Comparison of ENCODE assay signal across 8 mouse cellular contexts in genomic region chr16:58303555-58303954, GRCm38 (mm10).
DNase-seq lines count a peak whose midpoint lies in the region; ATAC-seq and TF ChIP-seq lines count a peak whose summit lies in the region.

No protein-coding gene starts in this region.

- no peaks in the 10 kb centered on the region for H3K9me3 ChIP-seq in forebrain, embryonic 14.5 days (replicated peaks; ENCODE audit: control insufficient read depth, low read length)
- H3K9me3 ChIP-seq in forebrain, postnatal 0 days (ENCODE audit: low read length) = 0 out of 2 replicates have a peak, but pooled peaks cover 5% of the 10 kb centered on the region
- H3K9me3 ChIP-seq in forebrain, embryonic 13.5 days (replicated peaks) = no peaks in the 10 kb centered on the region

- H3K36me3 ChIP-seq in forebrain, embryonic 14.5 days (ENCODE audit: control insufficient read depth, insufficient read depth, low read length) = no peaks in the 10 kb centered on the region
- no peaks in the 10 kb centered on the region for H3K36me3 ChIP-seq in forebrain, postnatal 0 days (ENCODE audit: insufficient read depth)
- H3K36me3 ChIP-seq in forebrain, embryonic 13.5 days (ENCODE audit: poor library complexity, severe bottlenecking) = no peaks in the 10 kb centered on the region

- no peaks in the 10 kb centered on the region for H3K4me1 ChIP-seq in forebrain, embryonic 14.5 days (ENCODE audit: control insufficient read depth, insufficient read depth, low read length)
- H3K4me1 ChIP-seq in forebrain, postnatal 0 days (ENCODE audit: insufficient read depth) = 0 out of 2 replicates have a peak, but pooled peaks cover 2% of the 10 kb centered on the region
- H3K4me1 ChIP-seq in forebrain, embryonic 13.5 days = no peaks in the 10 kb centered on the region

- peak; percentile 20 for DNase-seq in forebrain, embryonic 14.5 days (ENCODE audit: low spot score)
- no peak for DNase-seq in forebrain, postnatal 0 days
- DNase-seq in urinary bladder, postnatal 14 days (ENCODE audit: low spot score) = peak; percentile 38
- DNase-seq in urinary bladder, adult 2 months (ENCODE audit: low spot score) = no peak
- DNase-seq in kidney, postnatal 10 days = peak; percentile 61
- peak; percentile 16 to 45 for DNase-seq in urinary bladder, postnatal 36 days (ENCODE audit: low spot score in 2 of 2)
- no peak for DNase-seq in natural killer cell, adult 2 months (ENCODE audit: low spot score in 2 of 2)

- H3K27me3 ChIP-seq in forebrain, embryonic 14.5 days (replicated peaks; ENCODE audit: control insufficient read depth, insufficient read depth, low read length) = no peaks in the 10 kb centered on the region
- H3K27me3 ChIP-seq in forebrain, postnatal 0 days (ENCODE audit: insufficient read depth, low read length) = no peaks in the 10 kb centered on the region
- no peaks in the 10 kb centered on the region for H3K27me3 ChIP-seq in forebrain, embryonic 13.5 days

- H3K27ac ChIP-seq in forebrain, embryonic 14.5 days (ENCODE audit: low read depth, low read length) = no peak overlapping the region
- H3K27ac ChIP-seq in forebrain, postnatal 0 days (ENCODE audit: low read depth, low read length) = no peak overlapping the region
- H3K27ac ChIP-seq in forebrain, embryonic 13.5 days = no peak overlapping the region

- 20% methylated on average over 5 of the region's 5 CpGs for WGBS in forebrain, embryonic 14.5 days
- WGBS in forebrain, postnatal 0 days = 26% methylated on average over 5 of the region's 5 CpGs
- 16% methylated on average over 5 of the region's 5 CpGs for WGBS in forebrain, embryonic 13.5 days

- H3K9ac ChIP-seq in forebrain, embryonic 14.5 days (ENCODE audit: low read length) = no peak overlapping the region
- H3K9ac ChIP-seq in forebrain, postnatal 0 days = no peak overlapping the region
- H3K9ac ChIP-seq in forebrain, embryonic 13.5 days = no peak overlapping the region

- no peak for TF ChIP-seq CTCF in forebrain, postnatal 0 days (IDR thresholded peaks at IDR 0.05; ENCODE audit: low read depth)

- ATAC-seq in forebrain, embryonic 14.5 days = no peak
- no peak for ATAC-seq in forebrain, postnatal 0 days
- no peak for ATAC-seq in forebrain, embryonic 13.5 days

- H3K4me2 ChIP-seq in forebrain, embryonic 14.5 days (ENCODE audit: low read length) = no peak overlapping the region
- no peak overlapping the region for H3K4me2 ChIP-seq in forebrain, postnatal 0 days (ENCODE audit: low read depth)
- H3K4me2 ChIP-seq in forebrain, embryonic 13.5 days = no peak overlapping the region

- no peak overlapping the region for H3K4me3 ChIP-seq in forebrain, embryonic 14.5 days (ENCODE audit: low read depth, low read length)
- no peak overlapping the region for H3K4me3 ChIP-seq in forebrain, postnatal 0 days (ENCODE audit: low read depth, low read length)
- H3K4me3 ChIP-seq in forebrain, embryonic 13.5 days = no peak overlapping the region

Comparison
In these comparisons a context has a peak if more than half of its experiments do, and no peak if none do; other contexts are left out.
1. DNase-seq: peak in forebrain, embryonic 14.5 days (single experiment), urinary bladder, postnatal 14 days (single experiment), kidney, postnatal 10 days (single experiment) and urinary bladder, postnatal 36 days (2 of 2); none in forebrain, postnatal 0 days (single experiment), urinary bladder, adult 2 months (single experiment) and natural killer cell, adult 2 months (0 of 2).